Mouse (Mus musculus): ENCODE data around the gene Egf.

GRCm38 (mm10) chr3:129766971-129767794 lies 12.1 kb upstream of the Egf start:
- TF ChIP-seq POLR2A (IDR thresholded peaks at IDR 0.05; ENCODE audit: insufficient read depth, low read depth, low read length) (no peak), CTCF (IDR thresholded peaks at IDR 0.05) (no peak)

Data from heart, adult 2 months (tissue).